Mouse (Mus musculus) bone marrow macrophage, adult 2 months (primary cell): ENCODE data around the gene Ecm2. TPM values are rescaled to one million over a fixed set of nuclear protein-coding genes. Genes with fewer than 3 reads are reported as not detected.

ENCODE experiments used
- H3K27ac ChIP-seq: 2 replicates; pipeline ENCODE4 v1.5.1; 2012; ENCODE audit warnings: low read depth, low read length; ENCODE audit not compliant: insufficient read depth
- H3K4me1 ChIP-seq: 2 replicates; pipeline ENCODE4 v1.6.1; 2012; ENCODE audit warnings: low read length; ENCODE audit not compliant: control insufficient read depth, insufficient read depth
- H3K4me3 ChIP-seq: 2 replicates; pipeline ENCODE4 v1.5.1; 2012; ENCODE audit warnings: mild to moderate bottlenecking, low read length, moderate library complexity; ENCODE audit not compliant: insufficient read depth
- CTCF ChIP-seq: IDR thresholded peaks from 2 replicates; pipeline ENCODE4 v1.5.1; 2012; ENCODE audit warnings: low read depth, mild to moderate bottlenecking, low read length, moderate library complexity
- POLR2A ChIP-seq: IDR thresholded peaks from 2 replicates; pipeline ENCODE4 v1.6.1; 2012; ENCODE audit warnings: mild to moderate bottlenecking, low read depth, low read length, borderline replicate concordance
- polyA plus RNA-seq: library from polyadenylated mRNA; stranded (reverse); fragments of >200 nt; gene quantifications from 2 replicates; pipeline ENCODE4 v1.2.4, GENCODE M21; 2012; ENCODE audit not compliant: missing spikeins, insufficient read depth, insufficient read length

The Ecm2 gene
- polyA plus RNA-seq, 1 experiment = not detected

GRCm38 (mm10) chr13:49547563-49548150 is 43.0 kb downstream of the Ecm2 start:
- Histone ChIP-seq H3K4me1 (peaks cover 6% of the 10 kb centered on the region), H3K4me3 (no peak overlapping the region), H3K27ac (no peak overlapping the region)
- TF ChIP-seq POLR2A (no peak), CTCF (no peak)

DNA sequence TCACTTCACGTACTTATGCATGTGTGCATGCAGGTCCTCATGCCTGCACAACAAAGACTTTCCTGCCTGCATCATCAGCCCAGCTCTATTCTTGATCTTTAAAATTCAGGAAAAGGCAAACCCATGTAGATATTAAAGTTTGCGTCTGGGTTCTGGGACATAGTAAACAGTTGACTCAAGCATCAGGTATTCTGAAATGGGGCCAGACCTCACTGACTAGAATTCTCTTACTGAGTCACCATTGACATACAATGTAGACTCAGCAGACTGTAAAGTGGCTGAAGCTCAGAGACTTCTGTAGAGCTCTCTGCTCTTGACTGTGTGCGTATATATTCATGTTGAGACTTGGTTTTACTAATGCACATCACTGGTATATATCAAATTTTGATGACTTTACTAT is 45.0 kb downstream of the Ecm2 start:
- TF ChIP-seq POLR2A (no peak), CTCF (no peak)
- Histone ChIP-seq H3K4me3 (no peak overlapping the region), H3K4me1 (peaks cover 6% of the 10 kb centered on the region), H3K27ac (no peak overlapping the region)

- no peak overlapping the region for H3K4me3 ChIP-seq
- TF ChIP-seq CTCF = no peak
- no peak for TF ChIP-seq POLR2A
- no peak overlapping the region for H3K27ac ChIP-seq
- peaks cover 6% of the 10 kb centered on the region for H3K4me1 ChIP-seq
These were observed 49.9 kb downstream of the Ecm2 start for GRCm38 (mm10) chr13:49554519-49554918.

DNA sequence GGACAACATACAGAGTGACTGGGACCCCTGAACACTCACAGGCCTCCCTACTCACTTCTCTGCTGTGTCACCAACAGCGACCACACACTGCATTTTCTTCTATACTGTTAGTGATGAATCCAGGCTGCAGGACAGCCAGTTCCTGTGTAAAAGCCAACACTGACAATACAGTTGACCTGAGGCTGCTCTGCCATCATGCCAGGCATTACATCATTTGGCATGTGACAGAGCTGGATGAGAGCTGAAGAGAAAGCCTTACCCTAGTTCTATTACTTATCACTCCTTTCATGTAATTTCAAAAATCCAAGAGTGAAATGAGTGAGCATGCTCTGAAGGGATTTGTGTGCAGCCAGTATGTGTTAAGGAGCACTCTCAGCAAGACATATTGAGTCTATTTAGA is 51.6 kb downstream of the Ecm2 start:
- Histone ChIP-seq H3K4me1 (peaks cover 6% of the 10 kb centered on the region), H3K4me3 (no peak overlapping the region), H3K27ac (no peak overlapping the region)
- TF ChIP-seq POLR2A (no peak), CTCF (no peak)

- Histone ChIP-seq H3K27ac (no peak overlapping the region), H3K4me1 (peaks cover 6% of the 10 kb centered on the region), H3K4me3 (no peak overlapping the region)
- TF ChIP-seq POLR2A (no peak), CTCF (no peak)
These were observed 52.3 kb downstream of the Ecm2 start for GRCm38 (mm10) chr13:49556924-49557323.

GRCm38 (mm10) chr13:49559185-49559584 is 54.6 kb downstream of the Ecm2 start:
- TF ChIP-seq POLR2A (no peak), CTCF (no peak)
- Histone ChIP-seq H3K4me3 (no peak overlapping the region), H3K27ac (no peak overlapping the region), H3K4me1 (peaks cover 4% of the 10 kb centered on the region)

DNA sequence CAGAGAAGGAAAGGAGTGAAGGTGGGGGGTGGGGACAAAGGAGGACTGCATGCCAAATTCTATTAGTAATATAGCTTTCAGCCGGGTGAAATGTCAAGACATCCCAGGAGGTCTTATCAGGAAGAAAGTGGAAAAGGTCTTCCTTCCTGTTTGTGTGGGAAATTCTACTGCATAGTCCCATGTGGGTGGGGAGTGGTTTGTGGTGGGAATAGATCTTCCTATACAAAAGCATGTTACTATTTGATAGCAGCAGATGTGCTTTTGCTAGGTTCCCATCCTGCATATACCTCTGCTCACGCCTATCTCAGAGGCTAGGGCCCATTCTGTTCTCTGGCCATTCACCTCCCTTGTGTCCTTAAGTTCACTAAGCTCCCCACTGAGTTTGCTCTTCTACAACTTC is 56.3 kb downstream of the Ecm2 start:
- Histone ChIP-seq H3K4me3 (no peak overlapping the region), H3K4me1 (peaks cover 4% of the 10 kb centered on the region), H3K27ac (no peak overlapping the region)
- TF ChIP-seq POLR2A (no peak), CTCF (no peak)

DNA sequence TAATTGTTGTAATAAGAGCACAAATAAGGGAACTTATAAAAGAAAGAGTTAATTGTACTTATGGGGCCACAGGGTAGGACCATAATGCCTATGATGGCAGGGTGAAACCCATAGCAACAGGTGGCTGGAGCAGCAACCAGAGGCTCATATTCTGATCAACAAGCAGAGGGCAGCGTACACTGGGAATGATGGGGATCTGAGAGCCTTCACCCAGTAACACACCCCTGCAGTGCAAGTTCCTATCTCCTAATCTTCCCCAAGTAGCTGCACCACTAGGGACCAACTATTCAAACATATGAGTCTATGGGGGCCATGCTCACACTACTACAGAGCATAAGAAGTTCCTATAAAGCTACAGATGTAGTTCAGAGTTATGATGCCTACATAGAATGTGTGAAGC is 59.7 kb downstream of the Ecm2 start:
- Histone ChIP-seq H3K4me1 (no peaks in the 10 kb centered on the region), H3K27ac (no peak overlapping the region), H3K4me3 (no peak overlapping the region)
- no peak for TF ChIP-seq POLR2A

DNA sequence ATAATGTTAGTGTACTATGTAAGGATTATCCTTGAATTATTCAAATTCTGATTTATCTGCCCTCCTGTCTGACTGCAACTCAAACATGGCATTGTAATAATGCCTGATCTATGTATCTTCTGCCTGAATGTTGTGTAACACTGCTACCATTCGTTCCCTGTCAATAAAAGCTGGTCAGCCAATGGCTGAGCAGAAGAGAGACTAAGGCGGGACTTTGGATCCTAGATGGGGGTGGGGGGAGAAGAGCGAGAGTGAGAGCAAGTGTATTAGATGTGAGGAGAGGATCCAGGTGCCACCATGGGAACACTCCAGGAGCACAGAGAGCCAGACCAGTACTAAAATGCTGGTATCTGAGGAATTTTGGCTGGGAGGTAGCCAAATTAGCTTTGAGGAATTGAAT is 65.8 kb downstream of the Ecm2 start:
- Histone ChIP-seq H3K4me3 (no peak overlapping the region), H3K4me1 (no peaks in the 10 kb centered on the region), H3K27ac (no peak overlapping the region)
- TF ChIP-seq POLR2A = no peak
- TF ChIP-seq CTCF = no peak

DNA sequence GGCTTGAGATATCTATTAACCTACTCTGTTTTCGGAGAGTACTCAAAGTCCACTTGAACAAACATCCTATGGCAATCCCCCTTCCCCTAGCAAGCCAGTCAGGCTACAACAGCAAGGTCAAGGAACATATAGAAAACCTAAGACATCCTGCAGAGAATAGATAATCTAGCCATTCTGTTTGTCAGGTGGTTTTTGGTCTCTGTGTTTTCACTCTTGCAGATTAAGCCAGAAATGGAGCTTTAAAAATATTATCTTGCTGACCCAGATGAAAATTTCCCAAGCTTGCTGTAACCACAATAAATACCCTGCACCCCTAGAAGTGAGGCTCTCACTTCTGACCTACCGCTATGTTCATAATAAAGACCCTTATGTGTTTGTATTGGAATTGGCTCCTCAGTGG is 66.8 kb downstream of the Ecm2 start:
- Histone ChIP-seq H3K27ac (no peak overlapping the region), H3K4me3 (no peak overlapping the region), H3K4me1 (no peaks in the 10 kb centered on the region)
- TF ChIP-seq POLR2A (no peak), CTCF (no peak)
